Mouse (Mus musculus) thymus, postnatal 36 days (tissue): ENCODE results near the gene Setmar.

Experiments used
- DNase-seq, 2 experiments: peaks; one replicate each; pipeline ENCODE4 v3.0.0; 2022; ENCODE audit warnings: mixed read lengths in 2 of 2

The Setmar gene

GRCm38 (mm10) chr6:108064918-108065526, at the start of gene Setmar:
Gene Setmar, plus strand, starts transcription at chr6:108065045.
- DNase-seq: peak; percentile 96 to 99

- no peak for DNase-seq
Observed at GRCm38 (mm10) chr6:108021646-108022045, 43.2 kb upstream of the Setmar start.

GRCm38 (mm10) chr6:108055041-108055440, 9.8 kb upstream of the Setmar start:
- DNase-seq: peak in 1 of 2 experiments; percentile 4

GRCm38 (mm10) chr6:108055946-108056345, 8.9 kb upstream of the Setmar start:
- DNase-seq: no peak

GRCm38 (mm10) chr6:108057353-108057752, 7.5 kb upstream of the Setmar start:
- no peak for DNase-seq

- no peak for DNase-seq
Observed at GRCm38 (mm10) chr6:108058066-108058465, 6.8 kb upstream of the Setmar start.

- no peak for DNase-seq
Observed at GRCm38 (mm10) chr6:108061121-108061520, 3.7 kb upstream of the Setmar start.

- peak; percentile 66 to 81 for DNase-seq
Observed at GRCm38 (mm10) chr6:108065583-108065982, 738 bp downstream of the Setmar start.

GRCm38 (mm10) chr6:108070947-108071346, 6.1 kb downstream of the Setmar start:
- no peak for DNase-seq

- DNase-seq: no peak
Observed at GRCm38 (mm10) chr6:108073071-108073470, 8.2 kb downstream of the Setmar start.

- no peak for DNase-seq
Observed at GRCm38 (mm10) chr6:108073931-108074330, 9.1 kb downstream of the Setmar start.

GRCm38 (mm10) chr6:108074624-108075023, 9.8 kb downstream of the Setmar start:
- no peak for DNase-seq

- no peak for DNase-seq
Observed at GRCm38 (mm10) chr6:108075857-108076256, 11.0 kb downstream of the Setmar start.

- DNase-seq: no peak
Observed at GRCm38 (mm10) chr6:108091296-108091695, 26.5 kb downstream of the Setmar start.

GRCm38 (mm10) chr6:108092646-108093045, 27.8 kb downstream of the Setmar start:
- DNase-seq: no peak

GRCm38 (mm10) chr6:108093449-108093848, 28.6 kb downstream of the Setmar start:
- no peak for DNase-seq

GRCm38 (mm10) chr6:108095445-108095844, 30.6 kb downstream of the Setmar start:
- DNase-seq: no peak

GRCm38 (mm10) chr6:108098171-108098845, 33.5 kb downstream of the Setmar start:
- peak; percentile 41 to 44 for DNase-seq

- no peak for DNase-seq
Observed at GRCm38 (mm10) chr6:108098846-108099217, 34.0 kb downstream of the Setmar start.

GRCm38 (mm10) chr6:108101936-108102830, 37.3 kb downstream of the Setmar start:
- no peak for DNase-seq

- no peak for DNase-seq
Observed at GRCm38 (mm10) chr6:108107376-108107775, 42.5 kb downstream of the Setmar start.

- no peak for DNase-seq
Observed at GRCm38 (mm10) chr6:108110336-108110735, 45.5 kb downstream of the Setmar start.

- no peak for DNase-seq
Observed at GRCm38 (mm10) chr6:108111693-108112092, 46.8 kb downstream of the Setmar start.

GRCm38 (mm10) chr6:108114971-108115370, 50.1 kb downstream of the Setmar start:
- DNase-seq: no peak
